Mouse (Mus musculus): ENCODE data around the gene Map3k5.

GRCm38 (mm10) chr10:19996151-19996550 lies 61.9 kb downstream of the Map3k5 start:
- TF ChIP-seq ZKSCAN1 (IDR thresholded peaks at IDR 0.05; ENCODE audit: borderline replicate concordance, low read depth, low read length) = no peak
- TF ChIP-seq ZMIZ1 (IDR thresholded peaks at IDR 0.05; ENCODE audit: low read depth, low read length) = no peak
- no peak for TF ChIP-seq USF1 (IDR thresholded peaks at IDR 0.05; ENCODE audit: low read depth, low read length)
- no peak for TF ChIP-seq TBP (conservative IDR thresholded peaks at IDR 0.05; ENCODE audit: low read depth, low read length)
- TF ChIP-seq CTCF (conservative IDR thresholded peaks at IDR 0.05 in 1 of 2, IDR thresholded peaks at IDR 0.05 in 1 of 2; ENCODE audit: low read depth in 2 of 2, low read length in 2 of 2) = no peak
- no peak for TF ChIP-seq CHD2 (IDR thresholded peaks at IDR 0.05; ENCODE audit: low read length)
- no peak for TF ChIP-seq SMC3 (IDR thresholded peaks at IDR 0.05; ENCODE audit: low read depth, low read length)
- TF ChIP-seq ZNF384 (IDR thresholded peaks at IDR 0.05; ENCODE audit: low read depth, low read length) = no peak
- no peak for TF ChIP-seq UBTF (IDR thresholded peaks at IDR 0.05; ENCODE audit: low read depth, low read length)
- no peak for TF ChIP-seq ETS1 (conservative IDR thresholded peaks at IDR 0.05; ENCODE audit: low read depth, low read length)
- no peak for TF ChIP-seq SIN3A (IDR thresholded peaks at IDR 0.05; ENCODE audit: low read length)

All from CH12.LX (cell line).